Comparison of ENCODE assay signal across 40 mouse cellular contexts in the genomic region with DNA sequence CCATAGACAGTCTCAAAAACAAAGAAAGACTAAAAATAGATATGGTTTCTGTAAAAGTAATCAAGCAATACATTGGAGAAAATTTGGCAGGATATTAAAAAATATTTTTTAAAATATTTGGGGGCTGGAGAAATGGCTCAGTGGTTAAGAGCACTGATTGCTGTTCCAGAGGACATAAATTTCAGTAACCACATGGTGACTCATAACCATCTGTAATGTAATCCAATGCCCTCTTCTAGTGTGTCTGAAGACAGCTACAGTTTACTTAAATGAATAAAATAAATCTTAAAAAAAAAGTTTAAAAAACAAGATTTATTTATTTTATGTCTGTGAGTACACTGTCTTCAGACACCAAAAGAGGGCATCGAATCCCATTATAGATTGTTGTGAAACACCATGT. TPM values are rescaled to one million over a fixed set of nuclear protein-coding genes. Genes with fewer than 3 reads are reported as not detected.
"Had no signal": no experiment of that assay in that cellular context is flagged by ENCODE, and none has a peak within 500 bp of the region (broad histone marks: within the 10 kb centered on the region; RNA-seq: fewer than 3 reads in every experiment).

No protein-coding gene starts in this region.

- H3K4me2 ChIP-seq: heart, embryonic 12.5 days; hindbrain, embryonic 13.5 days; hindbrain, embryonic 15.5 days; intestine, embryonic 15.5 days; limb, embryonic 13.5 days; limb, embryonic 15.5 days; liver, embryonic 12.5 days had no signal

- H3K27ac ChIP-seq: gastrocnemius, adult 2 months; heart, embryonic 10.5 days; hindbrain, embryonic 13.5 days; hindbrain, embryonic 15.5 days; intestine, embryonic 15.5 days; layer of hippocampus, adult 2 months; limb, embryonic 13.5 days; limb, embryonic 15.5 days; liver, embryonic 12.5 days; liver, embryonic 14.5 days had no signal

- H3K4me3 ChIP-seq: gastrocnemius, adult 2 months; heart, embryonic 10.5 days; heart, embryonic 12.5 days; hindbrain, embryonic 13.5 days; hindbrain, embryonic 15.5 days; intestine, embryonic 15.5 days; layer of hippocampus, adult 2 months; limb, embryonic 13.5 days; limb, embryonic 15.5 days; liver, embryonic 12.5 days had no signal

- H3K36me3 ChIP-seq: heart, embryonic 10.5 days; heart, embryonic 12.5 days; hindbrain, embryonic 13.5 days; hindbrain, embryonic 15.5 days; intestine, embryonic 15.5 days; limb, embryonic 13.5 days; limb, embryonic 15.5 days; liver, embryonic 12.5 days had no signal

- H3K9me3 ChIP-seq: heart, embryonic 10.5 days; heart, embryonic 12.5 days; hindbrain, embryonic 13.5 days; hindbrain, embryonic 15.5 days; intestine, embryonic 15.5 days; limb, embryonic 13.5 days; limb, embryonic 15.5 days; liver, embryonic 12.5 days had no signal

- ATAC-seq: inflammation-experienced regulatory T-cells, adult 6 months; intestine, embryonic 15.5 days; intestine, postnatal 0 days; liver, embryonic 12.5 days had no signal

- DNase-seq: gastrocnemius, adult 2 months; gastrocnemius, postnatal 10 days; gastrocnemius, postnatal 25 days; heart, adult 18-20 months; heart, postnatal 10 days; heart, postnatal 36 days; kidney, adult 18-20 months; kidney, adult 8-10 months; kidney, postnatal 10 days; kidney, postnatal 25 days; kidney, postnatal 4 days; layer of hippocampus, postnatal 36 days; left cerebral cortex, postnatal 4 days had no signal

- H3K9ac ChIP-seq: heart, embryonic 12.5 days; hindbrain, embryonic 13.5 days; hindbrain, embryonic 15.5 days; intestine, embryonic 15.5 days; limb, embryonic 13.5 days; limb, embryonic 15.5 days; liver, embryonic 12.5 days; liver, embryonic 14.5 days had no signal

- H3K27me3 ChIP-seq: heart, embryonic 12.5 days; hindbrain, embryonic 13.5 days; hindbrain, embryonic 15.5 days; intestine, embryonic 15.5 days; limb, embryonic 13.5 days; limb, embryonic 15.5 days; liver, embryonic 12.5 days had no signal

- H3K4me1 ChIP-seq: heart, embryonic 10.5 days; heart, embryonic 12.5 days; hindbrain, embryonic 13.5 days; hindbrain, embryonic 15.5 days; intestine, embryonic 15.5 days; limb, embryonic 13.5 days; limb, embryonic 15.5 days; liver, embryonic 12.5 days had no signal

RNA-seq across cellular contexts. Expression of gene Sycp1, which starts 36.8 kb away (rescaled TPM):
- total RNA-seq: gastrocnemius, adult 2 months; gastrocnemius, postnatal 25 days; gastrocnemius, postnatal 4 days; granulocyte monocyte progenitor cell, adult 5-6 weeks; heart, adult 8-10 months; heart, postnatal 36 days; hematopoietic stem cell, adult 5-6 weeks; layer of hippocampus, adult 2 months; layer of hippocampus, postnatal 10 days; layer of hippocampus, postnatal 36 days; left cerebral cortex, adult 18-20 months; left cerebral cortex, adult 8-10 months; left cerebral cortex, postnatal 10 days; left cerebral cortex, postnatal 25 days; left cerebral cortex, postnatal 4 days; liver, adult 2 months had no signal
- polyA plus RNA-seq: heart, embryonic 10.5 days; heart, embryonic 12.5 days; heart, embryonic 14.5 days; heart, embryonic 16.5 days; hindbrain, embryonic 13.5 days; hindbrain, embryonic 15.5 days; inflammation-experienced regulatory T-cells, adult 6 months; intestine, embryonic 15.5 days; intestine, postnatal 0 days; kidney, embryonic 14.5 days; kidney, embryonic 16.5 days; limb, embryonic 11.5 days; limb, embryonic 13.5 days; limb, embryonic 15.5 days; liver, adult 2 months had no signal
